Mouse (Mus musculus) activated CD4-positive, CD25-positive, alpha-beta regulatory T cell, adult 9 weeks (primary cell): Measurements from ENCODE around the gene Dpyd. TPM values are rescaled to one million over a fixed set of nuclear protein-coding genes. Genes with fewer than 3 reads are reported as not detected.

ENCODE experiments used
- polyA plus RNA-seq: library from polyadenylated mRNA; unstranded; fragments of 100-300 nt; shearing (Covaris generic); gene quantifications from one replicate; pipeline ENCODE4 v1.2.1, GENCODE M21; 2017

Dpyd gene
- polyA plus RNA-seq: not detected

DNA sequence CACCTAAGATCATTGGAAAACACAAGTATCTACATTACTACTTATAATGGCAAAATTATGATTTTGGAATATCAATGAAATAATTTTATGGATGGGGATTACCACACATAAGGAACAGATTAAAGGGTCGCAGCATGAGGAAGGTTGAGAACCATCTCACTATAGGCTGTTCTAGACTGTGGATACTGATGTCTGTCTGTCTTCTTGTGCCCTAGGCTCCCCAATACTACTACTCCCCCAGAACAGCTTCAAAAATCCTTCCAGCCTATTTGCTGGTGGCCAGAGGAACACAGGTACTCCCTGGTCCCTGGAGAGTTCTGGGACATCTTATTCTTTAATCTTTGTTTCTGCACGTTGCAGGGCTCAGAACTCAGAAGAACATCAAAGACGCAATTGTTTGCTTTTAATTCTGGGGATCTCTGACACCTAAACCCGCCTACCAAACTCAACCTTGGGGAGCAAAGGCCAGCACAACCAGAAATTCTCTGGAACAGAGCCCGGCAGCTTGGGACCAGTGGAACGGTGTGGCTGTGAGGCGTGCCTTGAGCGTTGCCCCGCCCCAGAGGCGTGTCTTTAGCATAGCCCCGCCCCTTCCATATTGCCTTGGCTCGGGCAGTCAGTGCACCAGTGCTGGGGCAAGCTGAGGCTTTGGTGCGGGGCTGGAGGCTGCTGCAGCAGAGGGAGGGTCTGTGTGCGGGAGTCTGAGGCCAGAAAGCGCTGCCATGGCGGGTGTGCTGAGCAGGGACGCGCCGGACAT, at the start of gene Dpyd:
Dpyd (plus strand) TSS at position 576 of the 757 bp plus-strand sequence.

